Mouse (Mus musculus) layer of hippocampus, adult 11-12 months (tissue): ENCODE measurements around the gene Asphd2.
"Not testable (repeated sequence)": the region's sequence is repeated elsewhere in the genome, so short reads cannot be mapped to it uniquely, and the experiment has no call there.

Source experiments
- DNase-seq: peaks from one replicate; pipeline ENCODE4 v3.0.0; 2022; ENCODE audit warnings: low spot score

Asphd2 gene

GRCm38 (mm10) chr5:112394779-112395443 lies at the start of gene Asphd2:
Gene Asphd2 (minus strand): TSS chr5:112394866.
- DNase-seq: peak; percentile 83

- no peak for DNase-seq
Measured at GRCm38 (mm10) chr5:112438535-112438934, 43.9 kb upstream of the Asphd2 start.

- peak; percentile 88 for DNase-seq
Measured at GRCm38 (mm10) chr5:112433004-112433403, 38.3 kb upstream of the Asphd2 start.

- DNase-seq: no peak
Measured at GRCm38 (mm10) chr5:112432033-112432432, 37.4 kb upstream of the Asphd2 start.

- DNase-seq: no peak
Measured at GRCm38 (mm10) chr5:112431120-112431775, 36.6 kb upstream of the Asphd2 start.

- peak; percentile 77 for DNase-seq
Measured at GRCm38 (mm10) chr5:112428944-112429343, 34.3 kb upstream of the Asphd2 start.

- DNase-seq: peak; percentile 78
Measured at GRCm38 (mm10) chr5:112427283-112427682, 32.6 kb upstream of the Asphd2 start.

- DNase-seq: no peak
Measured at GRCm38 (mm10) chr5:112426635-112427034, 32.0 kb upstream of the Asphd2 start.

- DNase-seq: no peak
Measured at GRCm38 (mm10) chr5:112419535-112419934, 24.9 kb upstream of the Asphd2 start.

GRCm38 (mm10) chr5:112418023-112418422 lies 23.4 kb upstream of the Asphd2 start:
- DNase-seq: no peak

GRCm38 (mm10) chr5:112416673-112417072 lies 22.0 kb upstream of the Asphd2 start:
- no peak for DNase-seq

- not testable (repeated sequence) for DNase-seq
Measured at GRCm38 (mm10) chr5:112412781-112413180, 18.1 kb upstream of the Asphd2 start.

- DNase-seq: no peak
Measured at GRCm38 (mm10) chr5:112411514-112412335, 17.1 kb upstream of the Asphd2 start.

- DNase-seq: no peak
Measured at GRCm38 (mm10) chr5:112411072-112411471, 16.4 kb upstream of the Asphd2 start.

- no peak for DNase-seq
Measured at GRCm38 (mm10) chr5:112409274-112409673, 14.6 kb upstream of the Asphd2 start.

GRCm38 (mm10) chr5:112406017-112406416 lies 11.4 kb upstream of the Asphd2 start:
- DNase-seq: no peak

GRCm38 (mm10) chr5:112402437-112402836 lies 7.8 kb upstream of the Asphd2 start:
- DNase-seq: no peak

GRCm38 (mm10) chr5:112399284-112399683 lies 4.6 kb upstream of the Asphd2 start:
- DNase-seq: no peak

GRCm38 (mm10) chr5:112396066-112396465 lies 1.4 kb upstream of the Asphd2 start:
- DNase-seq: no peak

GRCm38 (mm10) chr5:112394415-112394763 lies 277 bp downstream of the Asphd2 start:
- DNase-seq: no peak

GRCm38 (mm10) chr5:112393741-112394414 lies 788 bp downstream of the Asphd2 start:
- DNase-seq: no peak

GRCm38 (mm10) chr5:112391676-112392323 lies 2.9 kb downstream of the Asphd2 start:
- DNase-seq: no peak
